Mouse (Mus musculus): ENCODE measurements at regions not wholly inside any gene's neighbourhood (a gene's known extent, or its start where the extent isn't known, plus 50 kb on each side); places are given as distances from the start of the nearest gene placed in this dataset.

- TF ChIP-seq CTCF (IDR thresholded peaks at IDR 0.05; ENCODE audit: insufficient read depth, low read length) (no peak), POLR2A (IDR thresholded peaks at IDR 0.05; ENCODE audit: borderline replicate concordance, extremely low read depth, low read depth, low read length) (no peak)
Measured at GRCm38 (mm10) chr2:173987921-173988320, 88.2 kb upstream of the Stx16 start.
